Mouse (Mus musculus): ENCODE measurements around the gene Txndc9.

GRCm38 (mm10) chr1:37954786-37955185 lies 42.9 kb downstream of the Txndc9 start:
- TF ChIP-seq CTCF (IDR thresholded peaks at IDR 0.05; ENCODE audit: low read depth, low read length) (no peak), EP300 (IDR thresholded peaks at IDR 0.05; ENCODE audit: insufficient read depth, low read depth, low read length) (no peak), POLR2A (IDR thresholded peaks at IDR 0.05; ENCODE audit: insufficient read depth, low read length) (no peak)
